Mouse (Mus musculus) hindbrain, postnatal 0 days (tissue): ENCODE results near the gene Man1c1. TPM values are rescaled to one million over a fixed set of nuclear protein-coding genes. Genes with fewer than 3 reads are reported as not detected.

Experiments used
- ATAC-seq: fragments of 200-750 bp; cut with Nextera tagmentation; 2 replicates; pipeline ENCODE4 v1.8.0; 2017; ENCODE audit warnings: mild to moderate bottlenecking, moderate TSS enrichment, moderate library complexity
- DNase-seq: peaks from one replicate; pipeline ENCODE4 v3.0.0-alpha.2; 2015; ENCODE audit warnings: low spot score
- H3K27ac ChIP-seq: fragments of 300-500 bp; sonication (generic); 2 replicates; pipeline ENCODE4 v1.5.1; 2014; ENCODE audit warnings: mild to moderate bottlenecking
- H3K27me3 ChIP-seq: fragments of 300-500 bp; sonication (generic); 2 replicates; pipeline ENCODE4 v1.6.1; 2014; ENCODE audit warnings: low read length, mixed read lengths; ENCODE audit not compliant: insufficient read depth
- H3K36me3 ChIP-seq: fragments of 300-500 bp; sonication (generic); 2 replicates; pipeline ENCODE4 v1.6.1; 2014; ENCODE audit warnings: low read length, mixed read lengths; ENCODE audit not compliant: insufficient read depth
- H3K4me1 ChIP-seq: fragments of 300-500 bp; sonication (generic); 2 replicates; pipeline ENCODE4 v1.6.1; 2014; ENCODE audit warnings: antibody characterized with exemption, low read length, mixed read lengths; ENCODE audit not compliant: insufficient read depth
- H3K4me2 ChIP-seq: fragments of 300-500 bp; sonication (generic); 2 replicates; pipeline ENCODE4 v1.6.1; 2014; ENCODE audit warnings: low read depth, mild to moderate bottlenecking, low read length, moderate library complexity, mixed read lengths
- H3K4me3 ChIP-seq: fragments of 300-500 bp; sonication (generic); 2 replicates; pipeline ENCODE4 v1.5.1; 2014; ENCODE audit warnings: low read length
- H3K9ac ChIP-seq: fragments of 300-500 bp; sonication (generic); replicated peaks from 2 replicates; pipeline ENCODE4 v1.6.1; 2014; ENCODE audit warnings: mild to moderate bottlenecking, low read length, moderate library complexity, mixed read lengths
- H3K9me3 ChIP-seq: fragments of 300-500 bp; sonication (generic); 2 replicates; pipeline ENCODE4 v1.6.1; 2016; ENCODE audit warnings: low read length, mixed read lengths
- CTCF ChIP-seq: IDR thresholded peaks from 2 replicates; pipeline ENCODE4 v1.5.1; 2016; ENCODE audit warnings: antibody characterized with exemption, control low read depth, low read depth
- WGBS: fragments of 180-500 bp; shearing (Covaris S2); extraction: QIAGEN DNeasy Blood & Tissue Kit; methylation state at CpG from one replicate; pipeline ENCODE4 v1.1.7; 2014; 5-methylcytosine and 5-hydroxymethylcytosine counted together
- polyA plus RNA-seq: library from polyadenylated mRNA; unstranded; fragments of >200 nt; fragmentation: Nextera tagmentation; extraction: Ambion mirVana; gene quantifications from 2 replicates; pipeline ENCODE4 v1.2.1, GENCODE M21; 2015
- total RNA-seq: library from RNA; depleted of rRNA; stranded (reverse); fragments of >200 nt; gene quantifications from 2 replicates; pipeline ENCODE4 v1.2.3, GENCODE M21; 2014

Man1c1 gene
- total and polyA plus RNA-seq, 2 experiments from 2014 or later: 7.1 to 40.5 TPM

GRCm38 (mm10) chr4:134626350-134626749 is 77.7 kb downstream of the Man1c1 start:
- no peaks in the 10 kb centered on the region for H3K27me3 ChIP-seq
- H3K4me2 ChIP-seq: no peak overlapping the region
- H3K9ac ChIP-seq: no peak overlapping the region
- no peak for TF ChIP-seq CTCF
- no peak overlapping the region for H3K4me3 ChIP-seq
- H3K27ac ChIP-seq: no peak overlapping the region
- 0 out of 2 replicates have a peak, but pooled peaks cover 16% of the 10 kb centered on the region for H3K4me1 ChIP-seq
- H3K36me3 ChIP-seq: no peaks in the 10 kb centered on the region
- 75% methylated on average over 4 of the region's 4 CpGs for WGBS
- no peaks in the 10 kb centered on the region for H3K9me3 ChIP-seq
- ATAC-seq: no peak
- no peak for DNase-seq

- H3K27ac ChIP-seq: peak overlapping the region; percentile 51
- peak; percentile 71 for DNase-seq
- no peak overlapping the region for H3K4me2 ChIP-seq
- no peak for TF ChIP-seq CTCF
- H3K9me3 ChIP-seq: no peaks in the 10 kb centered on the region
- no peak overlapping the region for H3K9ac ChIP-seq
- H3K27me3 ChIP-seq: no peaks in the 10 kb centered on the region
- ATAC-seq: peak; percentile 46; the same call in 1 of the 2 replicates
- H3K4me3 ChIP-seq: no peak overlapping the region
- WGBS: 26% methylated on average over 14 of the region's 14 CpGs
- H3K4me1 ChIP-seq: peaks cover 22% of the 10 kb centered on the region
- no peaks in the 10 kb centered on the region for H3K36me3 ChIP-seq
These were observed 79.8 kb downstream of the Man1c1 start for GRCm38 (mm10) chr4:134624109-134624862.

GRCm38 (mm10) chr4:134621695-134622094 is 82.4 kb downstream of the Man1c1 start:
- WGBS: 74% methylated on average over 9 of the region's 9 CpGs

DNA sequence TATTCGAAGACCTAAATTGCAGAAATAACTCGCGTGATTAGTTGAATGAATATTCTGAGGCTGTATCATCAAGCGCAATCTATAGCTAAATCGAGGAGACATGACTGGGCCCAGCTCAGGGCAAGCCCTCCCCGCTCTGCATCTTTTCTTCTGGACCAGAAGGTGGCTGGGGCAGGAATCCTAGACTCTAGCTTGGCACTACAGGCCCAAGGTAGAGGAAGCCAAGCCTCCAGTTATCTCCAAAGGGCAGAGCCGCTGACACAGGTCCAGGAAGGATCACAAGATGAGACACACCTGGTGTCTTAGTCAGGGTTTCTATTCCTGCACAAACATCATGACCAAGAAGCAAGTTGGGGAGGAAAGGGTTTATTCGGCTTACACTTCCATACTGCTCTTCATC is 83.8 kb downstream of the Man1c1 start:
- Histone ChIP-seq H3K4me3 (no peak overlapping the region), H3K27ac (no peak overlapping the region), H3K9ac (no peak overlapping the region), H3K9me3 (no peaks in the 10 kb centered on the region), H3K4me1 (peaks cover 16% of the 10 kb centered on the region), H3K27me3 (no peaks in the 10 kb centered on the region), H3K4me2 (no peak overlapping the region), H3K36me3 (no peaks in the 10 kb centered on the region)
- WGBS: 76% methylated on average over 8 of the region's 8 CpGs
- DNase-seq: no peak
- ATAC-seq: no peak
- TF ChIP-seq CTCF: no peak

More at GRCm38 (mm10) chr4:134621695-134622094, 82.4 kb downstream of the Man1c1 start:
- Histone ChIP-seq H3K9ac (no peak overlapping the region), H3K4me2 (no peak overlapping the region), H3K27ac (no peak overlapping the region), H3K4me3 (no peak overlapping the region), H3K36me3 (no peaks in the 10 kb centered on the region), H3K4me1 (peaks cover 12% of the 10 kb centered on the region), H3K27me3 (no peaks in the 10 kb centered on the region), H3K9me3 (no peaks in the 10 kb centered on the region)
- ATAC-seq (no peak), DNase-seq (no peak)
- no peak for TF ChIP-seq CTCF

DNA sequence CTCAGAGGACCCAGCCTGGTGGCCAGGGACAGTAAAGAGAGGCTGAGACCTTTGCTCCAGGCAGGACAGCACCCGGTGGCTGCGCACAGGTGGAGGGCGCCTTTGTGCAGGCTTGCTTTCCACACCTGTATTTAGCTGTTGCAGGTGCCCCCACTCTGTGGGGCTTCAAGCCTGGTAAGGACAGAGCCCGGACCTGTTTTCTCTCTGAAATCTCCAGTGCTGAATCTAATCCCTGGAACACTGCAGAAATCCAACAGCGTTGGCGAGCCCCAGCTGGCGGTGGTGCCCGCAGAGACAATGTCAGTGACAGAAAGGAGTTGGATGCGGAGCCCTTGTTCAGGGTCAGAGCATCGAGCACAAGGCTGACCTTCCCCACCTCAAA is 84.6 kb downstream of the Man1c1 start:
- WGBS: 45% methylated on average over 10 of the region's 10 CpGs
- H3K4me1 ChIP-seq: peaks cover 16% of the 10 kb centered on the region
- no peak overlapping the region for H3K4me3 ChIP-seq
- no peaks in the 10 kb centered on the region for H3K9me3 ChIP-seq
- H3K4me2 ChIP-seq: 0 out of 2 replicates have a peak overlapping the region, but pooled peaks have one; percentile 10
- no peak for TF ChIP-seq CTCF
- no peaks in the 10 kb centered on the region for H3K36me3 ChIP-seq
- ATAC-seq: no peak
- no peak for DNase-seq
- H3K27me3 ChIP-seq: no peaks in the 10 kb centered on the region
- H3K9ac ChIP-seq: no peak overlapping the region; the same call in 1 of the 2 replicates
- 0 out of 2 replicates have a peak overlapping the region, but pooled peaks have one; percentile 49 for H3K27ac ChIP-seq

- Histone ChIP-seq H3K27ac (no peak overlapping the region), H3K9me3 (no peaks in the 10 kb centered on the region), H3K4me3 (no peak overlapping the region), H3K4me1 (peaks cover 16% of the 10 kb centered on the region), H3K27me3 (no peaks in the 10 kb centered on the region), H3K4me2 (no peak overlapping the region), H3K9ac (no peak overlapping the region), H3K36me3 (no peaks in the 10 kb centered on the region)
- ATAC-seq: no peak
- WGBS: 71% methylated on average over 13 of the region's 13 CpGs
- no peak for TF ChIP-seq CTCF
- DNase-seq: no peak
These were observed 85.1 kb downstream of the Man1c1 start for GRCm38 (mm10) chr4:134618810-134619488.

DNA sequence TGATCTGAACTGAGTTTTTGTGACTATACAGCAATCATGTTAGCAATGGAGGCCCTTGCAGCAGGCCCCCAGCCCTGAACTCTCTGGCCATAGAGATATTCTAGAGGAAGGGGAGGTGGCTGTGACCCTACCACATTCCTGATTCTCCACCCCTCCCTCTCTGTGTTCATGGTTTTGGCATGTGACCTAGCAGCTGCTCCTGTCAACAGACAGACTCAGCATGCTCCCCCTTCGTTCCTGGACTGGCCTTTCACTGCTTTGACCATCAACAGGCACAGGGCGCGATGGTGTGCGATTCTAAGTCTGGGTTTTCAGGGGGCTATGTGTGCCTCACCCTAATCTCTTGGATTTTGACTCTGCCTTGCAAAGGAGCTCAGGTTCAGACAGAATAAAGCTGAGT is 86.3 kb downstream of the Man1c1 start:
- no peak overlapping the region for H3K4me3 ChIP-seq
- no peaks in the 10 kb centered on the region for H3K36me3 ChIP-seq
- TF ChIP-seq CTCF: no peak
- no peak overlapping the region for H3K27ac ChIP-seq
- no peaks in the 10 kb centered on the region for H3K9me3 ChIP-seq
- peaks cover 16% of the 10 kb centered on the region for H3K4me1 ChIP-seq
- H3K27me3 ChIP-seq: no peaks in the 10 kb centered on the region
- no peak overlapping the region for H3K4me2 ChIP-seq
- DNase-seq (no peak), ATAC-seq (no peak)
- H3K9ac ChIP-seq: no peak overlapping the region
- 54% methylated on average over 4 of the region's 4 CpGs for WGBS
